Mouse (Mus musculus): Measurements from ENCODE around the gene B230118H07Rik.

The B230118H07Rik gene

GRCm38 (mm10) chr2:101639840-101640350, 9.4 kb downstream of the B230118H07Rik start:
- in situ Hi-C loops (cut with MboI, MseI): loop anchor here (10.0 kb wide), 1 partner anchor 165 kb away; no protein-coding TSS in a partner anchor

- in situ Hi-C loops (cut with MboI, MseI): no loop called here
Observed at GRCm38 (mm10) chr2:101638979-101639839, 10.1 kb downstream of the B230118H07Rik start.

- in situ Hi-C loops (cut with MboI, MseI): no loop called here
Observed at GRCm38 (mm10) chr2:101628297-101629236, 20.8 kb downstream of the B230118H07Rik start.

- in situ Hi-C loops (cut with MboI, MseI): no loop called here
Observed at GRCm38 (mm10) chr2:101627227-101627626, 22.1 kb downstream of the B230118H07Rik start.

GRCm38 (mm10) chr2:101624526-101624925, 24.8 kb downstream of the B230118H07Rik start, which contains the start of gene Rag2:
Rag2 (plus strand) TSS chr2:101624718.
- in situ Hi-C loops (cut with MboI, MseI): no loop called here

GRCm38 (mm10) chr2:101624011-101624410, 25.3 kb downstream of the B230118H07Rik start:
- in situ Hi-C loops (cut with MboI, MseI): no loop called here

GRCm38 (mm10) chr2:101623042-101623441, 26.3 kb downstream of the B230118H07Rik start:
- in situ Hi-C loops (cut with MboI, MseI): no loop called here

GRCm38 (mm10) chr2:101621611-101622010, 27.7 kb downstream of the B230118H07Rik start:
- in situ Hi-C loops (cut with MboI, MseI): no loop called here

GRCm38 (mm10) chr2:101620899-101621298, 28.4 kb downstream of the B230118H07Rik start:
- in situ Hi-C loops (cut with MboI, MseI): no loop called here

- in situ Hi-C loops (cut with MboI, MseI): no loop called here
Observed at GRCm38 (mm10) chr2:101618373-101618772, 31.0 kb downstream of the B230118H07Rik start.

- in situ Hi-C loops (cut with MboI, MseI): no loop called here
Observed at GRCm38 (mm10) chr2:101615464-101616305, 33.6 kb downstream of the B230118H07Rik start.

- in situ Hi-C loops (cut with MboI, MseI): no loop called here
Observed at GRCm38 (mm10) chr2:101610861-101611260, 38.5 kb downstream of the B230118H07Rik start.

- in situ Hi-C loops (cut with MboI, MseI): no loop called here
Observed at GRCm38 (mm10) chr2:101608232-101608894, 41.0 kb downstream of the B230118H07Rik start.

GRCm38 (mm10) chr2:101603099-101603498, 46.2 kb downstream of the B230118H07Rik start:
- in situ Hi-C loops (cut with MboI, MseI): no loop called here

GRCm38 (mm10) chr2:101600703-101601102, 48.6 kb downstream of the B230118H07Rik start:
- in situ Hi-C loops (cut with MboI, MseI): no loop called here

- in situ Hi-C loops (cut with MboI, MseI): no loop called here
Observed at GRCm38 (mm10) chr2:101598190-101599181, 50.8 kb downstream of the B230118H07Rik start.

GRCm38 (mm10) chr2:101597186-101597585, 52.1 kb downstream of the B230118H07Rik start:
- in situ Hi-C loops (cut with MboI, MseI): no loop called here

GRCm38 (mm10) chr2:101594681-101595080, 54.7 kb downstream of the B230118H07Rik start:
- in situ Hi-C loops (cut with MboI, MseI): no loop called here

- in situ Hi-C loops (cut with MboI, MseI): no loop called here
Observed at GRCm38 (mm10) chr2:101592886-101593285, 56.4 kb downstream of the B230118H07Rik start.

Data from T-helper 2 cell (primary cell).